Mouse (Mus musculus) neural tube, embryonic 15.5 days (tissue): ENCODE measurements at regions not wholly inside any gene's neighbourhood (a gene's known extent, or its start where the extent isn't known, plus 50 kb on each side); places are given as distances from the start of the nearest gene placed in this dataset.
"Not testable (repeated sequence)": the region's sequence is repeated elsewhere in the genome, so short reads cannot be mapped to it uniquely, and the experiment has no call there.

Experiments used
- ATAC-seq: fragments of 200-750 bp; cut with Nextera tagmentation; 2 replicates; pipeline ENCODE4 v1.8.0; 2017; ENCODE audit warnings: mild to moderate bottlenecking, moderate TSS enrichment, moderate library complexity; ENCODE audit not compliant: low FRiP score
- H3K27ac ChIP-seq: fragments of 300-500 bp; sonication (generic); replicated peaks from 2 replicates; pipeline ENCODE4 v1.5.1; 2015; ENCODE audit warnings: mild to moderate bottlenecking, inconsistent platforms
- H3K27me3 ChIP-seq: fragments of 300-500 bp; sonication (generic); replicated peaks from 2 replicates; pipeline ENCODE4 v1.6.1; 2015; ENCODE audit warnings: inconsistent platforms
- H3K36me3 ChIP-seq: fragments of 300-500 bp; sonication (generic); 2 replicates; pipeline ENCODE4 v1.6.1; 2015; ENCODE audit warnings: inconsistent platforms
- H3K4me1 ChIP-seq: fragments of 300-500 bp; sonication (generic); 2 replicates; pipeline ENCODE4 v1.6.1; 2015; ENCODE audit warnings: inconsistent platforms
- H3K4me2 ChIP-seq: fragments of 300-500 bp; sonication (generic); 2 replicates; pipeline ENCODE4 v1.6.1; 2015; ENCODE audit warnings: inconsistent platforms, mild to moderate bottlenecking, moderate library complexity
- H3K4me3 ChIP-seq: fragments of 300-500 bp; sonication (generic); replicated peaks from 2 replicates; pipeline ENCODE4 v1.5.1; 2015; ENCODE audit warnings: mild to moderate bottlenecking, inconsistent platforms
- H3K9ac ChIP-seq: fragments of 300-500 bp; sonication (generic); replicated peaks from 2 replicates; pipeline ENCODE4 v1.6.1; 2015; ENCODE audit warnings: mild to moderate bottlenecking, inconsistent platforms
- H3K9me3 ChIP-seq: fragments of 300-500 bp; sonication (generic); replicated peaks from 2 replicates; pipeline ENCODE4 v1.6.1; 2016; ENCODE audit warnings: inconsistent platforms
- WGBS: fragments of 180-500 bp; shearing (Covaris S2); methylation state at CpG from one replicate; pipeline ENCODE4 v1.1.7; 2015; ENCODE audit warnings: mixed read lengths; 5-methylcytosine and 5-hydroxymethylcytosine counted together

DNA sequence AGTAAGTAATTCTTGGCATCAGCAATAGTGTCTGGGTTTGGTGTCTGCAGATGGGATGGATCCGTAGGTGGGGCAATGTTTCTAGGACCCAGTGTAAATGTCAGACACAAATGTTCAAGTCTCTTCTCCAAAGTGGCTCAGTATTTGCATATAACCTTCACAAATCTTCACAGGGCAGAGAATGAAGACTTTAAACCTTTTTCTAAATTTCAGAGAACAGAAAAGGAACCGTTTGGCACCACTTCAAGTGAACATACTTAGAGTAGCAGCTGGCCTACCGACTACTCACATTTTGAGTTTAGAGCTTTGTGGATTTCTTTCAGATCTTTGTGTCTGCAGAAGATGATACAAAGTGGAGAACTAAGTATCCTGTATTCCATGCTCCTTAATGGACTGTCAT lies 1319.5 kb upstream of the Adam24 start:
- H3K9ac ChIP-seq, result no peak overlapping the region
- no peak overlapping the region for H3K27ac ChIP-seq
- ATAC-seq, result no peak
- no peaks in the 10 kb centered on the region for H3K9me3 ChIP-seq
- no peaks in the 10 kb centered on the region for H3K4me1 ChIP-seq
- WGBS, result 88% methylated on average over 3 of the region's 3 CpGs
- no peaks in the 10 kb centered on the region for H3K36me3 ChIP-seq
- no peak overlapping the region for H3K4me3 ChIP-seq
- H3K4me2 ChIP-seq, result no peak overlapping the region
- H3K27me3 ChIP-seq, result no peaks in the 10 kb centered on the region

DNA sequence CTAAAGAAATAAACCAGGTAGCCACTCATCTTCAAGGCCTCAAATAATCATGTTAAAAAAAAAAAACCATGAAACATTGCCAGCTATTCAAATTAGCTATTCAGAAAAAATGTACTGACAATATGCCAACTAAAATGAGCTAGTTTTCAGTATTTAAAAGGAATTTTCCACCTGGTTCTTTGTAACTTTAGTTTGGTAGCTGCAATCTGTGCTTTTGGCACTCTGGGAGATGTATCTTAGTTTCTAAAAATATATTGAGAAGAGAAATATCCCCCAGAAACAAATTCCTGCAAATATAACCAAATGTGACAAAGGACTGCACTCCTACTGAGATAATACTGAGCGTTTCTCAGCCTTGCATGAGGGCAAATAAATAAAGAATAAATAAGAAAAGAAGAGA lies 1317.8 kb upstream of the Adam24 start:
- Histone ChIP-seq H3K36me3 (no peaks in the 10 kb centered on the region), H3K4me3 (no peak overlapping the region), H3K27ac (no peak overlapping the region), H3K9ac (no peak overlapping the region), H3K9me3 (no peaks in the 10 kb centered on the region), H3K4me1 (no peaks in the 10 kb centered on the region), H3K4me2 (no peak overlapping the region), H3K27me3 (no peaks in the 10 kb centered on the region)
- WGBS, result 86% methylated on average over 1 of the region's 1 CpGs
- ATAC-seq, result no peak

DNA sequence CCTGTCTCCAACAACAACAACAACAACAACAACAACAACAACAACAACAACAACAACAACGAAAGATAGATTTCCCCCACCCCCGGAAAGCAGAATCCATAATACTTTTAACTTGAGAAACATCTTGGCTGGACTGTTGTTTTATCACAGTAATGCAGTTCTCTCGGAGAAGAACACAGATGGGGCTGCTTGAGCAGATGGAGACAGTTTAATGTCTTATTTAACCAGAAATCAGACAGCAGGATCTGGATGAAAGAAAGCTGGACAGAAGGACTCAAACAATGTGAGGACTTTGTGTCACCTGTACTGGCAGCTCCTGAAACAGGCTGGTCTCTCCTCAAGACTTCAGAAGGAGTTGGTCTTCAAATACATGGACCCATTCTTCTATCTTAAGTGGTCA lies 1317.0 kb upstream of the Adam24 start:
- H3K4me1 ChIP-seq, result no peaks in the 10 kb centered on the region
- no peak overlapping the region for H3K4me2 ChIP-seq
- H3K27ac ChIP-seq, result no peak overlapping the region
- no peaks in the 10 kb centered on the region for H3K27me3 ChIP-seq
- no peaks in the 10 kb centered on the region for H3K36me3 ChIP-seq
- no peak overlapping the region for H3K4me3 ChIP-seq
- 89% methylated on average over 3 of the region's 3 CpGs for whole genome bisulfite sequencing
- H3K9me3 ChIP-seq, result no peaks in the 10 kb centered on the region
- H3K9ac ChIP-seq, result no peak overlapping the region
- no peak for ATAC-seq

DNA sequence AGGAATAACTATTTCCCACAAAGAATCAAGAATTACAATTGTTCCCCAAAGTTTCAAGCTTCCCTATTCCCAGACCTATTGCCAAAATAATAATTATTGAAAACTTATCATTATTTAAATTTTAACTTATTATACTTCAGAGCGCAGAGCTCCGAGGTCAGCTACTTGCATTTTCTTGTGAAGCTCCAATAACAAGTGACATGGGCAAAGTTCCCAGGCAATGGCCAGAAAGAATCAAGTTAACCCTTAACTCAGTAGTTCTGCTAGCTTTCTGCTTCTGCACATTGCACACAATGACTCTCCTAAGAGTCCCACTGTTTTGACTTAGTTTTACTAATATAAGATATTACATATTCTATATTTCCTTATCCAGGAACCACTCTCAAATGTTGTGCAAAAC lies 1308.5 kb upstream of the Adam24 start:
- H3K9ac ChIP-seq, ATAC-seq, H3K27me3 ChIP-seq, H3K36me3 ChIP-seq, H3K4me1 ChIP-seq, H3K4me2 ChIP-seq, H3K4me3 ChIP-seq, H3K9me3 ChIP-seq, H3K27ac ChIP-seq: not testable (repeated sequence)
- WGBS, result 76% methylated on average over 2 of the region's 2 CpGs
